Mouse (Mus musculus) embryonic stem cell, embryonic (primary cell): Measurements from ENCODE around the gene Snx17.

Source experiments
- CTCF ChIA-PET, 4 experiments: fragments of 300-600 bp in 2 of 4; fragments of 350-600 bp in 2 of 4; sonication (Branson Sonifier 250); formaldehyde crosslinking; loops; one replicate each; lab custom pipeline; 2022; ENCODE audit warnings: inconsistent platforms in 2 of 4; lab: Charles Lee
- POLR2A ChIA-PET, 4 experiments: fragments of 300-600 bp in 2 of 4; fragments of 350-600 bp in 2 of 4; sonication (Branson Sonifier 250); formaldehyde crosslinking; loops; one replicate each; lab custom pipeline; 2022; ENCODE audit warnings: antibody characterized with exemption in 4 of 4, inconsistent platforms in 1 of 4; lab: Charles Lee

Snx17 gene

GRCm38 (mm10) chr5:31190201-31190600 lies 2.8 kb upstream of the Snx17 start:
- ChIA-PET POLR2A (interaction anchor here in 3 of 4 experiments (0.6 to 17.1 kb wide), 16 partner anchors 8 to 283 kb away, joined by 3 to 263 read pairs (median 4); partner anchors contain the start of genes Gm29609 (in 3 of the 3), Gtf3c2 (in 3 of the 3), Zfp513 (in 3 of the 3) and Slc5a6 (in 2 of the 3)), CTCF (interaction anchor here in 3 of 4 experiments (0.5 to 1.6 kb wide), 12 partner anchors 10 to 1547 kb away, joined by 3 to 7 read pairs (median 4); partner anchors contain the start of genes Gm29609 (in 3 of the 3), Gtf3c2 (in 3 of the 3), Zfp513 (in 2 of the 3) and Atraid (in 1 of the 3))

GRCm38 (mm10) chr5:31192045-31192938 lies 735 bp upstream of the Snx17 start:
- POLR2A ChIA-PET = interaction anchor here (0.6 to 17.1 kb wide), 50 partner anchors 9 to 1593 kb away, joined by 3 to 263 read pairs (median 6); partner anchors contain the start of genes Gm29609 (in 4 of the 4), Gtf3c2 (in 4 of the 4), Zfp513 (in 4 of the 4) and Atraid (in 3 of the 4)
- CTCF ChIA-PET = interaction anchor here (0.6 to 2.2 kb wide), 15 partner anchors 10 to 277 kb away, joined by 3 to 14 read pairs (median 4); partner anchors contain the start of genes Gm29609 (in 2 of the 4), Gtf3c2 (in 2 of the 4) and Zfp513 (in 1 of the 4)

- ChIA-PET POLR2A (interaction anchor here (0.6 to 17.1 kb wide), 48 partner anchors 8 to 481 kb away, joined by 3 to 263 read pairs (median 8); partner anchors contain the start of genes Gm29609 (in 4 of the 4), Gtf3c2 (in 4 of the 4), Zfp513 (in 4 of the 4) and Atraid (in 2 of the 4)), CTCF (interaction anchor here (0.5 to 2.2 kb wide), 11 partner anchors 9 to 1825 kb away, joined by 3 to 14 read pairs (median 4); partner anchors contain the start of genes Gm29609 (in 2 of the 4), Gtf3c2 (in 2 of the 4), Ywhah (in 1 of the 4) and Zfp512 (in 1 of the 4))
Measured at GRCm38 (mm10) chr5:31193631-31194281, 729 bp downstream of the Snx17 start.

- ChIA-PET CTCF (interaction anchor here in 2 of 4 experiments (0.5 kb wide), 2 partner anchors 24 to 1588 kb away, joined by 3 to 4 read pairs; no protein-coding TSS in a partner anchor), POLR2A (interaction anchor here (0.6 to 17.1 kb wide), 29 partner anchors 7 to 1264 kb away, joined by 3 to 263 read pairs (median 6); partner anchors contain the start of genes Gm29609 (in 3 of the 4), Gtf3c2 (in 3 of the 4), Ppm1g (in 2 of the 4) and Zfp513 (in 2 of the 4))
Measured at GRCm38 (mm10) chr5:31194486-31195485, 1.8 kb downstream of the Snx17 start.

GRCm38 (mm10) chr5:31195671-31196070 lies 2.6 kb downstream of the Snx17 start:
- POLR2A ChIA-PET = interaction anchor here in 2 of 4 experiments (0.7 to 17.1 kb wide), 21 partner anchors 9 to 308 kb away, joined by 3 to 263 read pairs (median 5); partner anchors contain the start of genes Gm29609 (in 2 of the 2), Gtf3c2 (in 2 of the 2), Atraid (in 1 of the 2) and Fndc4 (in 1 of the 2)

GRCm38 (mm10) chr5:31196207-31196606 lies 3.2 kb downstream of the Snx17 start:
- ChIA-PET CTCF (interaction anchor here in 2 of 4 experiments (0.6 to 1.2 kb wide), 3 partner anchors 20 to 36 kb away, joined by 3 to 4 read pairs (median 3); no protein-coding TSS in a partner anchor), POLR2A (interaction anchor here in 2 of 4 experiments (0.8 to 17.1 kb wide), 20 partner anchors 8 to 309 kb away, joined by 3 to 263 read pairs (median 6); partner anchors contain the start of genes Gm29609 (in 2 of the 2), Gtf3c2 (in 2 of the 2), Trim54 (in 2 of the 2) and Atraid (in 1 of the 2))

More at GRCm38 (mm10) chr5:31195671-31196070, 2.6 kb downstream of the Snx17 start:
- CTCF ChIA-PET = interaction anchor here in 2 of 4 experiments (0.5 to 1.2 kb wide), 2 partner anchors 20 to 23 kb away, joined by 3 to 4 read pairs; no protein-coding TSS in a partner anchor

- POLR2A ChIA-PET = interaction anchor here (0.6 to 17.1 kb wide), 19 partner anchors 10 to 149 kb away, joined by 3 to 263 read pairs (median 6); partner anchors contain the start of genes Gm29609 (in 2 of the 4), Gtf3c2 (in 2 of the 4), Atraid (in 1 of the 4) and Cad (in 1 of the 4)
- CTCF ChIA-PET = interaction anchor here in 1 of 4 experiments (1.2 kb wide), 1 partner anchor 19 kb away, joined by 3 read pairs; no protein-coding TSS in a partner anchor
Measured at GRCm38 (mm10) chr5:31197072-31197471, 4.0 kb downstream of the Snx17 start.

- POLR2A ChIA-PET = interaction anchor here in 2 of 4 experiments (0.6 to 17.1 kb wide), 18 partner anchors 8 to 150 kb away, joined by 3 to 263 read pairs (median 5); partner anchors contain the start of genes Gm29609 (in 2 of the 2), Gtf3c2 (in 2 of the 2), Atraid (in 1 of the 2) and Mpv17 (in 1 of the 2)
Measured at GRCm38 (mm10) chr5:31198170-31198569, 5.1 kb downstream of the Snx17 start.

GRCm38 (mm10) chr5:31198616-31199320 lies 5.7 kb downstream of the Snx17 start:
- ChIA-PET CTCF (no interaction called here), POLR2A (interaction anchor here in 2 of 4 experiments (0.7 to 17.9 kb wide), 18 partner anchors 1 to 151 kb away, joined by 3 to 263 read pairs (median 6); partner anchors contain the start of genes Gm29609 (in 2 of the 2), Gtf3c2 (in 2 of the 2), Atraid (in 1 of the 2) and Eif2b4 (in 1 of the 2))

More at GRCm38 (mm10) chr5:31198170-31198569, 5.1 kb downstream of the Snx17 start:
- CTCF ChIA-PET = no interaction called here

GRCm38 (mm10) chr5:31199321-31199892 lies 6.4 kb downstream of the Snx17 start:
- POLR2A ChIA-PET = interaction anchor here in 2 of 4 experiments (1.7 to 17.9 kb wide), 10 partner anchors 2 to 151 kb away, joined by 5 to 263 read pairs (median 62); partner anchors contain the start of genes Gm29609 (in 2 of the 2), Gtf3c2 (in 2 of the 2), Atraid (in 1 of the 2) and Eif2b4 (in 1 of the 2)
- CTCF ChIA-PET = interaction anchor here in 1 of 4 experiments (1.0 kb wide), 1 partner anchor 58 kb away, joined by 3 read pairs; no protein-coding TSS in a partner anchor

GRCm38 (mm10) chr5:31199893-31200292 lies 6.9 kb downstream of the Snx17 start:
- CTCF ChIA-PET = interaction anchor here in 1 of 4 experiments (1.0 kb wide), 1 partner anchor 59 kb away, joined by 3 read pairs; no protein-coding TSS in a partner anchor
- POLR2A ChIA-PET = interaction anchor here in 2 of 4 experiments (1.9 to 17.9 kb wide), 10 partner anchors 2 to 152 kb away, joined by 7 to 263 read pairs (median 72); partner anchors contain the start of genes Eif2b4 (in 2 of the 2), Gm29609 (in 2 of the 2), Gtf3c2 (in 2 of the 2) and Snx17 (in 2 of the 2)

- ChIA-PET POLR2A (interaction anchor here (0.6 to 17.9 kb wide), 17 partner anchors 3 to 301 kb away, joined by 3 to 263 read pairs (median 14); partner anchors contain the start of genes Eif2b4 (in 2 of the 4), Gm29609 (in 2 of the 4), Gtf3c2 (in 2 of the 4) and Snx17 (in 2 of the 4)), CTCF (interaction anchor here in 2 of 4 experiments (0.6 to 1.0 kb wide), 2 partner anchors 59 to 79 kb away, joined by 3 read pairs; no protein-coding TSS in a partner anchor)
Measured at GRCm38 (mm10) chr5:31200327-31200768, 7.3 kb downstream of the Snx17 start.

- ChIA-PET POLR2A (interaction anchor here (0.6 to 17.9 kb wide), 44 partner anchors 4 to 326 kb away, joined by 3 to 263 read pairs (median 6); partner anchors contain the start of genes Gm29609 (in 4 of the 4), Gtf3c2 (in 4 of the 4), Eif2b4 (in 3 of the 4) and Snx17 (in 3 of the 4)), CTCF (interaction anchor here in 1 of 4 experiments (0.6 to 2.2 kb wide), 3 partner anchors 9 to 80 kb away, joined by 3 to 13 read pairs (median 8); partner anchors contain the start of genes Eif2b4 and Snx17)
Measured at GRCm38 (mm10) chr5:31201042-31201741, 8.2 kb downstream of the Snx17 start.
